Mouse (Mus musculus) olfactory bulb, adult 2 months (tissue): ENCODE measurements at regions not wholly inside any gene's neighbourhood (a gene's known extent, or its start where the extent isn't known, plus 50 kb on each side); places are given as distances from the start of the nearest gene placed in this dataset.

ENCODE experiments used
- H3K27ac ChIP-seq: fragments of 200-500 bp; 2 replicates; pipeline ENCODE4 v1.5.1; 2012; ENCODE audit warnings: low read depth, low read length; ENCODE audit not compliant: insufficient read depth
- H3K4me1 ChIP-seq: fragments of 200-500 bp; 2 replicates; pipeline ENCODE4 v1.6.1; 2012; ENCODE audit warnings: low read length; ENCODE audit not compliant: control insufficient read depth, insufficient read depth
- H3K4me3 ChIP-seq: fragments of 200-500 bp; 2 replicates; pipeline ENCODE4 v1.5.1; 2012; ENCODE audit warnings: mild to moderate bottlenecking, low read depth, low read length, moderate library complexity; ENCODE audit not compliant: insufficient read depth
- CTCF ChIP-seq: fragments of 200-500 bp; IDR thresholded peaks from 2 replicates; pipeline ENCODE4 v1.5.1; 2012; ENCODE audit warnings: low read depth, mild to moderate bottlenecking, low read length, moderate library complexity; ENCODE audit not compliant: insufficient read depth
- POLR2A ChIP-seq: fragments of 200-500 bp; IDR thresholded peaks from 2 replicates; pipeline ENCODE4 v1.6.1; 2012; ENCODE audit warnings: mild to moderate bottlenecking, low read depth, low read length, moderate library complexity; ENCODE audit not compliant: insufficient read depth
- WGBS: fragments of 180-500 bp; shearing (Covaris S2); methylation state at CpG from one replicate; pipeline ENCODE4 v1.1.7; 2018; 5-methylcytosine and 5-hydroxymethylcytosine counted together

DNA sequence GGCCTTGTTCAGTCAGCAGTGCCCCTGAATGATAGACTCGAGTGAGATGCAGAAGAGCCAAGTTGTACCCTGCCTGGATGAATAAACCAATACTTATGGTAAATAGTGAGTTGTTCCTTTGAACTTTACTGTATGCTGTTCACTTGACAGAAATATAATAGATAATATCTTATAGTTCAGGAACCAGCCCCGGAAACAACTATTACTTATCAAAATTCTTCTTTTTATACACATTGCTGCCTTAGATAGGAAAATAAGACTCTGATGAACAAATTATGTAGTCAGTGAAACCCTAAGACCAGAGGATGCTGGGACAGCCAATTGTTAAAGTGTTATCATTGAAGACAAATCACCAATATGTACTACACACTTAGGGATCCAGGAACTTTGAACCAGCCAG lies 220.7 kb downstream of the Pik3r1 start:
- Histone ChIP-seq H3K27ac (no peak overlapping the region), H3K4me1 (no peaks in the 10 kb centered on the region), H3K4me3 (no peak overlapping the region)
- TF ChIP-seq CTCF (no peak), POLR2A (no peak)
- 89% methylated on average over 2 of the region's 2 CpGs for WGBS

- no peak overlapping the region for H3K27ac ChIP-seq
- H3K4me3 ChIP-seq: no peak overlapping the region
- 56% methylated on average over 6 of the region's 6 CpGs for WGBS
- TF ChIP-seq POLR2A: no peak
- no peak for TF ChIP-seq CTCF
- H3K4me1 ChIP-seq: peaks cover 13% of the 10 kb centered on the region
Measured at GRCm38 (mm10) chr13:101545344-101546181, 222.5 kb downstream of the Pik3r1 start.

DNA sequence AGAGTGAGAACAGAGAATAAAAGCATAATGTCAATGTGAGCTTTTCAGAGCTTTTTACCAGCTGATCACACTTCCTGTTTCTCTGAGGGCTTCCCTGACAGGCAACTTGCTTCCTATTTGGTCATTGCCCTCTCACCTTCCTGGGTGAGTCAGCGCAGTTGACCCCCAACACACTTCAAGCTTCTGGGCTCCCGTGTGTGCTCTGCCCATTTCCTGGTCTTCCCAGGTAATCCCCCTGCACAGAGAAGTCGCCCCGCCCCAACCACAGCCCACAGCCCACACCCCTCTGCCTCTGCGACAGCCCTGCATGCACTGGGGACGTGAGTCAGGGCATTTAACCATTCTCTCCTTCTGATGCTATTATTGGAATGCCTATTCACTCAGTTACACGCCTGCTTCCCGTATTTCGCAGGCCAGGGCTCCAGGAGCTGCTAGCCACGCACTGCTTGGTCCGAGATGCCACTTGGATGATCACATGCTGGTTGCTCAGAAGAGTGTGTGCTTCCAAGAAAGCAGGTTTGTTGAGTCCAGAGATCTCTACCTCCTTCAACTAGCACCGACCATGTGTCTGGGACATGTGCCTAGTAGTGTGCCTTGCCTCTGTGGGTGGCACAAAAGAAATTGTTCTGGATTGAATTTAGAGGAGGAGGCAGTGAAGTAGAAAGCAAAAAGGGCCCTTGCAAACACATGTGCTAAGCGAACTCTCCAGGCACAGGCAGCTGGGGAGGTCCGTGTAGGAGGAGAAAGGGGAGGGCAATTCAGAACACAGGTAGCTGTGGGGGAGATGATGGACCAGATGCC lies 227.4 kb downstream of the Pik3r1 start:
- 28% methylated on average over 14 of the region's 14 CpGs for WGBS
- Histone ChIP-seq H3K4me3 (no peak overlapping the region), H3K4me1 (peaks cover 16% of the 10 kb centered on the region), H3K27ac (peak overlapping the region; percentile 1; the same call in 1 of the 2 replicates)
- TF ChIP-seq POLR2A (no peak), CTCF (no peak)

DNA sequence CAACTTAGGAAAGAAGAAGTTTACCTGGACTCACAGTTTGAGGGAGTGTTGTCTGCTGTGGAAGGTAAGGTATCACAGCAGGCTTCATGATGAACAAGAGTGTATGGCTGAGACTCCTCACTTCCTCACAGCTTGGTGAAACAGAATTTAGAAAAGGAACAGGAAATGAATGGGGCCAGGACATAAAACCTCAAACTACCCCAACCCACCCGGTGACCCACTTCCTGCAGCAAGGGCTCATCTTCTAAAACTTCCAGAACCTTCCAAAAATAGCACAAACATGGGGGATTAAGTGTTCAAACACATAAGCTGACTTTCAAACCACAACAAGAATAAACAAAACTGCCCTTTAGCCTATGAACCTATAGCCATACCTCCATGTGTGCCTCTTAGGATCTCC lies 229.9 kb downstream of the Pik3r1 start:
- TF ChIP-seq CTCF (no peak), POLR2A (no peak)
- WGBS: 86% methylated on average over 1 of the region's 1 CpGs

GRCm38 (mm10) chr13:101536019-101536418 lies 232.0 kb downstream of the Pik3r1 start:
- Histone ChIP-seq H3K4me3 (no peak overlapping the region), H3K27ac (no peak overlapping the region), H3K4me1 (peaks cover 8% of the 10 kb centered on the region)
- WGBS: 97% methylated on average over 1 of the region's 1 CpGs
- no peak for TF ChIP-seq CTCF
- no peak for TF ChIP-seq POLR2A

More for the DNA sequence above, 229.9 kb downstream of the Pik3r1 start:
- H3K4me1 ChIP-seq: peaks cover 16% of the 10 kb centered on the region
- no peak overlapping the region for H3K27ac ChIP-seq
- no peak overlapping the region for H3K4me3 ChIP-seq

DNA sequence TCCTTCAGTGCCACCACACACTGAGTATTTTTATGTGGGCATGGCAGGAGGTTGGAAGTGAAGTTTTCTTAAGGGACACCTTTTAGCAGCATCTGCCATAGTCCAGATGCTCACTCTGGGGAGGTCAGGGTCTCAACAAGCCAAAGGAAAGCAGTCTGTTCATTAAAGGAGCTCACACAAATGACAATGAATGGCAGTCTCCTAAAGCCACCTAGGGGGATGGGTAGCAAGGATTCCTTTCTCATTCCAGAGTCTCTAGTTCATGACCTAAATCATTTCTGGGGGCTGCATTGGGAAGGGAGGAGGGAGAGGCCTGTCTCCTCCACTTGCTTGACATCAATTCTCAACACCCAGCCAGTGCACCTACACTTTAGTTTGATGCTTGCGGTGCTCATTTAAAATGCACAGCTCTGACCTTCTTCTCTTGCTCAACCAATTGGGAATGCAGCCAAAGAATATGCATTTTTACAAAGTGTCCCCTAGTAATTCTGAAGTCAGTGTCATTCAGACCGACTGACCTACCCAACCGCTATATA lies 232.6 kb downstream of the Pik3r1 start:
- Histone ChIP-seq H3K4me1 (peaks cover 2% of the 10 kb centered on the region), H3K27ac (no peak overlapping the region), H3K4me3 (no peak overlapping the region)
- WGBS: 93% methylated on average over 3 of the region's 3 CpGs
- no peak for TF ChIP-seq POLR2A
- TF ChIP-seq CTCF: no peak

DNA sequence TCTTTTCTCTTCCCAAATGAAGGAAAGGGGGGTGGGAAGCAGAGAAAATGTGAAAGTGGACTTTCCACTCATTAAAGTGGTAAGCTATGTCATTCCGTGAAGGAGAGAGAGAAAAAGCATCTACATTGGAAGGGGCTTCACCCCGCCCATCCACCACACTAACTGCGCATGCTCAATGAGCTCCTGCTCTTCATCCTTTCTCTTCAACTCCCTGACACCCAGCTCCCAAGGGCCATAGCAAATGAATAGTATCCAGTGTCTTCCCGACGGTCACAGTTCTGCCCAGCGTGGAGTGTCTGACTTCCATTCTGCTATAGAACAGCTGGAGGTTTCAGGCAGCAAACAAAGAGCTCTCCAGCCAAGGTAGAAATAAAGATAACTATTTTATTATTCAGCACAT lies 233.5 kb downstream of the Pik3r1 start:
- WGBS: 69% methylated on average over 6 of the region's 6 CpGs

DNA sequence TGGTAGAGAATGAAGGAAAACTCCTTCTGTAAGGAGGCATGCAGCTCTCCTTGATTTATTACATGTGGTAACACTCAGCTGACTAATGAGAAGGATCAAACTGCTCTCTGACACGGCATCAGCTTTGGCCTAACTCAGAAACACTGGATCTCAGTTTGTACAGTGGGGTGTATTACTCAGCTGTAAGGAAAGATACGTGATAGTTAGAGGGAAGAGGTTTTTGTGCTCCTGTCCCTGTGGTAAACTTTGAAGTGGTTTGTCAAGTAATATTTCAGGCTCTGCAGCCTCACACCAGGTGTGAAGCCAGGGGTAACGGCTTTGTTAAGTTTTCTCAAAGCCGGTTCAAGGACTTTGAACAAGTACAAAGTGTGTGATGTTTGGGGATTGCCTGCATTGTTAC lies 235.1 kb downstream of the Pik3r1 start:
- TF ChIP-seq CTCF: no peak
- no peak for TF ChIP-seq POLR2A
- no peak overlapping the region for H3K27ac ChIP-seq
- no peak overlapping the region for H3K4me3 ChIP-seq
- H3K4me1 ChIP-seq: no peaks in the 10 kb centered on the region
- WGBS: 90% methylated on average over 4 of the region's 4 CpGs

More for the DNA sequence above, 233.5 kb downstream of the Pik3r1 start:
- no peak for TF ChIP-seq CTCF
- TF ChIP-seq POLR2A: no peak
- Histone ChIP-seq H3K4me3 (no peak overlapping the region), H3K4me1 (no peaks in the 10 kb centered on the region), H3K27ac (no peak overlapping the region)

DNA sequence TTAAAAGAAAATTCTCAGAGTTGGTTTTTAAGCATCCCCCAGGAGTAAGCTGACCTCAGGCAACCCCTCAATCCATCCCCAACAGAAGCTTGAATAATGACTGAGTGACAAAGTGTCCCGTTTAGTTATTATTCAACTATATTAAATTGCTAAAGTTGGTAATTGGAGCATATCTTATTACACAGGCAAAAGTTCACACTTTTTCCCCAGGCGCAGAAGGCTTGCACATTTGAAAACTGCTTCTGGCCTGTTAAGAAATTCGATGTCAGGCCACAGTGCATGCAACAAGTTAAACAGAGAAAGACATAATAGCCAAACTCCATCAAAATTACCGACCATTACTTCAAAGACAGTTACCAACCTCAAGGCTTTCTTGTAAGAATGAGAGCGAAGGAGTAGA lies 240.3 kb downstream of the Pik3r1 start:
- no peak overlapping the region for H3K27ac ChIP-seq
- 84% methylated on average over 5 of the region's 5 CpGs for WGBS
- TF ChIP-seq POLR2A (no peak), CTCF (no peak)
- H3K4me3 ChIP-seq: no peak overlapping the region
- H3K4me1 ChIP-seq: no peaks in the 10 kb centered on the region
